Mouse (Mus musculus): ENCODE data around the gene Sec24c. TPM values are rescaled to one million over a fixed set of nuclear protein-coding genes. Genes with fewer than 3 reads are reported as not detected.
A peak's percentile ranks its signal among the peaks of the same experiment; 100 is the strongest.

Sec24c gene
- polyA plus RNA-seq, 1 experiment from 2014 or later, result 82.8 TPM

DNA sequence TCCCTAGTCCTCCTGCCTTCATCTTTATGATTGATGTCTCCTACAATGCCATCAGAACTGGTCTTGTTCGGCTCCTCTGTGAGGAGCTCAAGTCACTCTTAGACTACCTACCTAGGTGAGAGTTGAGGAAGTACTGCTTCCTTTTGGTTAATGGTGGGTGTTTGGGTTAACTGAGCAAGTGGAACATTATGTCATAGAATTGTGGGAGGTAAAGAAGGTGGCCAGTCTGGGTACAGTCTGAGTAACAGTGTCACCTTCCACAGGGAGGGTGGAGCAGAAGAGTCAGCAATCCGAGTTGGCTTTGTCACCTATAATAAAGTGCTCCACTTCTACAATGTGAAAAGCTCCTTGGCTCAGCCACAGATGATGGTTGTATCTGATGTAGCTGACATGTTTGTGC, 14.9 kb downstream of the Sec24c start:
- Histone ChIP-seq H3K36me3 (peaks cover 75% of the 10 kb centered on the region), H3K4me3 (replicated peaks) (no peak overlapping the region), H3K27me3 (replicated peaks) (no peaks in the 10 kb centered on the region), H3K27ac (no peak overlapping the region), H3K9ac (no peak overlapping the region), H3K9me3 (no peaks in the 10 kb centered on the region), H3K4me2 (replicated peaks) (no peak overlapping the region), H3K4me1 (replicated peaks) (peaks cover 5% of the 10 kb centered on the region; the same call in 1 of the 2 replicates)
- ATAC-seq, result no peak
- WGBS, result 82% methylated on average over 2 of the region's 2 CpGs

GRCm38 (mm10) chr14:20691772-20692171, 17.7 kb downstream of the Sec24c start:
- H3K4me3 ChIP-seq (replicated peaks), result no peak overlapping the region
- H3K9me3 ChIP-seq, result no peaks in the 10 kb centered on the region
- H3K36me3 ChIP-seq, result peaks cover 50% of the 10 kb centered on the region
- H3K4me1 ChIP-seq (replicated peaks), result peaks cover 22% of the 10 kb centered on the region
- H3K27ac ChIP-seq, result no peak overlapping the region
- 89% methylated on average over 6 of the region's 6 CpGs for WGBS
- no peak for ATAC-seq
- H3K4me2 ChIP-seq (replicated peaks), result no peak overlapping the region
- H3K9ac ChIP-seq, result no peak overlapping the region
- H3K27me3 ChIP-seq (replicated peaks), result no peaks in the 10 kb centered on the region

DNA sequence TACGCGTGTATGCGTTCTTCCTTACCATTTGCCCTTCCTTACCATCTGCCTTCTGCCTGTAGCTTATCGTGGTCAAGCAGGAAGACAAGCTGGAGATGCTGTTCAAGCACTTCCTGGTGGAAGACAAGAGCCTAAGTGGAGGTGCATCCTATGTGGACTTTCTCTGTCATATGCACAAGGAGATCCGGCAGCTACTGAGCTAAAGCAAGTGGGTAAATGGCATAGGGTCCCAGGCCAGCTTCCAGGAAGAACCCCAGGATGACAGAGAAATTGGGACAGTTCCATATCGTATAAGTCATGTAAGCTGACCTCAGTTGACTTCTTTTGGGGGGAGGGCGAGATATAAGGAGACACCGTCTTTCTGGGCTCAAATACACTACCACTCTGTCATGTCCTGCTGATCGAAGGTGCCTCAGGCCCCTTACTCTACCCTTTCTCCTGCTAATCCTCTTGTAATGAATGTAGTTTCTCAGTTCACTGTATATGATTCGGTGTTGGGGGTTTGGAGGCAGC, 19.5 kb downstream of the Sec24c start:
- H3K36me3 ChIP-seq, result peaks cover 45% of the 10 kb centered on the region
- no peak overlapping the region for H3K27ac ChIP-seq
- no peak overlapping the region for H3K4me2 ChIP-seq (replicated peaks)
- 86% methylated on average over 10 of the region's 10 CpGs for WGBS
- H3K27me3 ChIP-seq (replicated peaks), result no peaks in the 10 kb centered on the region
- no peak for ATAC-seq
- no peak overlapping the region for H3K9ac ChIP-seq
- peaks cover 35% of the 10 kb centered on the region for H3K4me1 ChIP-seq (replicated peaks)
- H3K4me3 ChIP-seq (replicated peaks), result no peak overlapping the region
- H3K9me3 ChIP-seq, result no peaks in the 10 kb centered on the region

DNA sequence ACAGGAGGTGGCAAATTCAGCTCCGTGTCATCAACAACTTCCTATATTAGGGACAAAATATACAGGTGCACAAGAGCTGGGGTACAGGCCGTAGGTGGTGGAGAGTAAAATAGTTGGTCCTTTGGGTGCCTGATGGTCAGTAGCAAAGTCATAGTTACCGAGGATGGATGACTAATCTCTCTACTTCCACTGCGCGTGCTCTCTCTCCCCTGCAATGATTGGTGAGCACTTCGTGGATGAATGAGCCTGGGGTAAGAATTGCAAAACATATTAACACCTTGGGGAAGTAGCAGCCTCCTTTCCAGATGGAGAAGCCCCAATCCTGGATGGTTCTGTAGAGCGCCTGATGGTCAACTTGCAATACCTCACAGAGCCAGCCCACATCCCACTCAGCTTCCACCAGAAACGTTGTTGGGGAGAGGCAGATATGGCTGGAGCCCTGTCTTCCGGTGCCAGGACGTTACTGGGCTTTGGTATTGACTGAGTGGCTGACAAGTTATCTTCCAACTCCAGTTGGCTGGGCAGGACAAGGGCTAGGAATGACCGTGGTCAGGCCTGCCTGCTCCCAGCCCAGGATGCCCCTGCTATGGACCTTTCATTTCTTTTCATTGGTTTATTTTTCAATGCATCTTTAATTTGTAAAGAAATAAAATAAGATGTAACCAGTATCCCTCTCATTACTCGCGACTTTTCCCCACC, 20.2 kb downstream of the Sec24c start:
- ATAC-seq, result peak; percentile 25
- no peaks in the 10 kb centered on the region for H3K9me3 ChIP-seq
- H3K4me2 ChIP-seq (replicated peaks), result peak overlapping the region; percentile 73
- 0 out of 2 replicates have a peak overlapping the region, but pooled peaks have one; percentile 92 for H3K9ac ChIP-seq
- no peaks in the 10 kb centered on the region for H3K27me3 ChIP-seq (replicated peaks)
- peaks cover 41% of the 10 kb centered on the region for H3K4me1 ChIP-seq (replicated peaks)
- WGBS, result 48% methylated on average over 13 of the region's 13 CpGs
- H3K27ac ChIP-seq, result peak overlapping the region; percentile 99
- H3K36me3 ChIP-seq, result peaks cover 38% of the 10 kb centered on the region
- peak overlapping the region; percentile 90 for H3K4me3 ChIP-seq (replicated peaks)

DNA sequence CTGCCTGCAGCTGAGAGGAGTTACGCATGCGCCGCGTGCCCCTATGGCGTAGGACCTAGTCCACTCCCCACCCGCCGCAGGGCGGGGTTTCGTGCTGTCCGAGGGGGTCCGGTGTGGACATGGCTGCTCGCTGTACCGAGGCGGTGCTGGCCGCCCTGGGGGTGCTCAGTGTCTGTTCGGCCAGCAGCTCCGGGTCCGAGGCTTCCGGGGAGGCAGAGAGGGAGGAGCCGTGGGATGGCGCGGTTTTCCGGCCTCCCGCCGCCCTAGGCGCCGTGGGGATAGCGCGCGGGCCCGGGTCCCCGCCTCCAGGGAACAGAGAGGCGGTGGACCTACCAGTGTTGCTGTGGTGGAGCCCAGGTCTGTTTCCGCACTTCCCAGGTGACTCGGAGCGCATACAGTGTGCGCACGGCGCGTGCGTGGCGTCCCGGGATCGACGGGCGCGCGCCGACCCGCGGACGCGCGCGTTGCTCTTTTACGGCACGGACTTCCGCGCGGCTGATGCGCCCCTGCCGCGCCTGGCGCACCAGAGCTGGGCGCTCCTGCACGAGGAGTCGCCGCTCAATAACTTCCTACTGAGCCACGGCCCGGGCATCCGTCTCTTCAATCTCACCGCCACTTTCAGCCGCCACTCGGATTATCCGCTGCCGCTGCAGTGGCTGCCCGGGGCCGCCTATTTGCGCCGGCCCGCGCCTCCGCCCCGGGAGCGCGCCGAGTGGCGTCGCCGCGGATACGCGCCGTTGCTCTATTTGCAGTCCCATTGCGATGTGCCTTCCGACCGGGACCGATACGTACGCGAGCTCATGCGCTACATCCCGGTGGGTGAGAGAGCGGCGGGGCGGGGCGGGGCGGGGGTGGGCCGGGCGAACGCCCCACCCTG, 21.0 kb downstream of the Sec24c start, which contains the start of gene Fut11:
Gene Fut11 (plus strand): TSS at position 85 of the 877 bp plus-strand sequence.
- no peaks in the 10 kb centered on the region for H3K27me3 ChIP-seq (replicated peaks)
- peak; percentile 94 for ATAC-seq
- WGBS, result under 1% methylated on average over 111 of the region's 111 CpGs
- H3K4me3 ChIP-seq (replicated peaks), result peak within 1 kb of the TSS; percentile 90
- peak within 1 kb of the TSS; percentile 73 for H3K4me2 ChIP-seq (replicated peaks)
- H3K36me3 ChIP-seq, result peaks cover 31% of the 10 kb centered on the region
- peaks cover 41% of the 10 kb centered on the region for H3K4me1 ChIP-seq (replicated peaks)
- peak within 1 kb of the TSS; percentile 99 for H3K27ac ChIP-seq
- H3K9ac ChIP-seq, result peak within 1 kb of the TSS; percentile 92
- H3K9me3 ChIP-seq, result no peaks in the 10 kb centered on the region

- 13% methylated on average over 27 of the region's 27 CpGs for WGBS
- Histone ChIP-seq H3K4me3 (replicated peaks) (peak overlapping the region; percentile 90), H3K9ac (peak overlapping the region; percentile 92), H3K4me2 (replicated peaks) (peak overlapping the region; percentile 73), H3K27me3 (replicated peaks) (no peaks in the 10 kb centered on the region), H3K27ac (peak overlapping the region; percentile 99), H3K9me3 (no peaks in the 10 kb centered on the region), H3K4me1 (replicated peaks) (peaks cover 43% of the 10 kb centered on the region), H3K36me3 (peaks cover 27% of the 10 kb centered on the region)
- no peak for ATAC-seq
Measured at GRCm38 (mm10) chr14:20695761-20696520, 21.8 kb downstream of the Sec24c start.

DNA sequence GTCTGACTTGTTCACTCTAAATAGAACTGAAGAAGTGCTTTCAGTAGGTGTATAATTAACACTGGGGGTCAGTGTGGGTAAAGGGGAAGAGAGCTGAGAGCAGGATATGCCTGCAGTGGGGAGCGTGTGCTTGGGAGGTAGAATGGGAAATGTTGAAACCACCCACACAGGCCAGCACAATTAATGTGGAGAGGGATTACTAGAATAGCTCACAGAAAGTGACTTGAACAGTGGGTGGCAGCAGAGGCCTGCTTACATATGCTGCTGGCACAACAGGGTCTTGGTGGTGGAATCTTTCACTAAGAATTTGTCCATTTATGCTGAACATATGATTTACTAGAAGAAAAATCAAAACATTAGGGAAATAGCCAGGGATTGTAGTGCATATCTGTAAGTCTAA, 22.9 kb downstream of the Sec24c start:
- no peak for ATAC-seq
- Histone ChIP-seq H3K4me2 (replicated peaks) (peak overlapping the region; percentile 73), H3K9ac (no peak overlapping the region), H3K4me3 (replicated peaks) (0 out of 2 replicates have a peak overlapping the region, but pooled peaks have one; percentile 90), H3K27ac (no peak overlapping the region), H3K4me1 (replicated peaks) (peaks cover 43% of the 10 kb centered on the region), H3K27me3 (replicated peaks) (no peaks in the 10 kb centered on the region), H3K36me3 (peaks cover 18% of the 10 kb centered on the region), H3K9me3 (no peaks in the 10 kb centered on the region)
- 17% methylated on average over 1 of the region's 1 CpGs for WGBS

- Histone ChIP-seq H3K4me1 (replicated peaks) (peaks cover 43% of the 10 kb centered on the region), H3K9ac (no peak overlapping the region), H3K36me3 (peaks cover 8% of the 10 kb centered on the region), H3K4me2 (replicated peaks) (no peak overlapping the region), H3K27ac (no peak overlapping the region), H3K27me3 (replicated peaks) (no peaks in the 10 kb centered on the region), H3K4me3 (replicated peaks) (no peak overlapping the region), H3K9me3 (no peaks in the 10 kb centered on the region)
- 91% methylated on average over 2 of the region's 2 CpGs for WGBS
- ATAC-seq, result no peak
Measured at GRCm38 (mm10) chr14:20698515-20698914, 24.4 kb downstream of the Sec24c start.

DNA sequence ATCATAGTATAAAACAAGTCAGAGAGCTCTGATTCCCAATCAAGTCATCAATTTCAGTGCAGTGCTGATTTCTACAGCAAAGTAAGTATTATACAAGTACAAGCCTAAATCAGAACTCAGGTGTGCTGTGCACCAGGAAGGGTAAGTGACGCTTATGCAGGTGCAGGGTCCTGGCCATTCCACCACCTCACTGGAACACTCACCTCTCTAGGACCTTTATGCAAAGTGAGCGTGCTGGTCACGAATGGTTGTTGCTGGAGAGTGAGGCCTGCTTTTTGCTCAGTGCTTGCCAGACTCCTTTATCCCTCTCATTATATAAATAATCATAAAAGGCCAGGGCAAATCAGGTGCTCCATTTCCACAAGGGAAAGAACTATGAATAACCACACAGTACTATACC, 26.3 kb downstream of the Sec24c start:
- 0 out of 2 replicates have a peak, but pooled peaks cover 2% of the 10 kb centered on the region for H3K36me3 ChIP-seq
- ATAC-seq, result no peak
- peaks cover 33% of the 10 kb centered on the region for H3K4me1 ChIP-seq (replicated peaks)
- H3K9ac ChIP-seq, result no peak overlapping the region
- 66% methylated on average over 3 of the region's 3 CpGs for WGBS
- no peak overlapping the region for H3K27ac ChIP-seq
- H3K9me3 ChIP-seq, result no peaks in the 10 kb centered on the region
- no peak overlapping the region for H3K4me3 ChIP-seq (replicated peaks)
- H3K27me3 ChIP-seq (replicated peaks), result no peaks in the 10 kb centered on the region
- H3K4me2 ChIP-seq (replicated peaks), result no peak overlapping the region

DNA sequence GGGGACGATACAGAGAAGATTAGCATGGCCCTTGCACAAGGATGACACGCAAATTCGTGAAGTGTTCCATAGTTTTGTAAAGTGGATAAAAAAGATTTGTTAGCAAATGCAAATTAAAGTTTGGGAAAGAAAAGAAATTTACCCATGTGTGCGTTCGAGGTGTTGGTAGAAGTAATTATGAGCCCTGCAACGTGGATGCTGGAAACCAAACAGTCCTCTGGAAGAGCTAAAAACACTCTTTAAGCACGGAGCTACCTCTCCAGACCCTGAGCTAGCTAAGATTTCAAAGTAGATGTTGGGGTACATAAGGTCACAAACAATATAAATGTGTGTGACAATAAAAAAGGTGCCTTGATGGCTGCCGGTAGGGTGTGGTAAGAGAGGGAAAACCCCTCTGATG, 27.4 kb downstream of the Sec24c start:
- H3K36me3 ChIP-seq, result 0 out of 2 replicates have a peak, but pooled peaks cover 2% of the 10 kb centered on the region
- H3K27ac ChIP-seq, result no peak overlapping the region
- H3K4me2 ChIP-seq (replicated peaks), result peak overlapping the region; percentile 59
- H3K4me3 ChIP-seq (replicated peaks), result peak overlapping the region; percentile 63
- H3K4me1 ChIP-seq (replicated peaks), result peaks cover 23% of the 10 kb centered on the region
- ATAC-seq, result no peak
- no peaks in the 10 kb centered on the region for H3K9me3 ChIP-seq
- H3K9ac ChIP-seq, result peak overlapping the region; percentile 85; the same call in 1 of the 2 replicates
- H3K27me3 ChIP-seq (replicated peaks), result no peaks in the 10 kb centered on the region
- 73% methylated on average over 8 of the region's 8 CpGs for WGBS

DNA sequence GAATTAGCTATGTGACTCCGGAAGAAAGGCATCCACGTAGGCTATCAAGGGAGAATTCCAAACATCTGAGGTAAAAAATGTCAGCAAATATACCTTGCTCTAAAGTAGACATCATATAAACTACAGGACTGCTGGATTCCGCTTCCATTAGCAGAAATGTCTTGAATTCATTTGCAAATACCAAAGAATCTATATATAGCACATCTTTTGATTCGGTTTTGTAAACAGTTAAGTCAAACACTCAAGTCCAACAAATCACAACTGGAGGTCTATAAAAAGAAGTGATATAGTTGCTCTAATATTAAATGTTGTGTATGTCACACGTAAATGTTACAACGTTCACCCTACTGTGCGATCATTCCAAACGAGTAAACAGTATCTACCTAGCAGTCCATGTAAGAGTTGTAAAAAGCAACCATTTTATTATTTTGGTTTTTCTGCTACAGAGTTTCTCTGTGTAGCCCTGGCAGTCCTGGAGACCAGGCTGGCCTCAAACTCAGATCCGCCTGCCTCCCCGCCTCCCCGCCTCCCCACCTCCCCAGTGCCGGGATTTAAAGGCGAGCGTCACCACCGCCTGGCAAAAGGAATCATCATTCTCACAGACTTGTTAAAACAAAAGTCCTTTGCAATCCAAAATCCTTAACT, 28.1 kb downstream of the Sec24c start:
- Histone ChIP-seq H3K4me1 (replicated peaks) (peaks cover 18% of the 10 kb centered on the region), H3K9me3 (no peaks in the 10 kb centered on the region), H3K27me3 (replicated peaks) (no peaks in the 10 kb centered on the region), H3K27ac (peak overlapping the region; percentile 92), H3K9ac (peak overlapping the region; percentile 85), H3K4me2 (replicated peaks) (peak overlapping the region; percentile 59), H3K4me3 (replicated peaks) (peak overlapping the region; percentile 63), H3K36me3 (0 out of 2 replicates have a peak, but pooled peaks cover 2% of the 10 kb centered on the region)
- 4% methylated on average over 15 of the region's 15 CpGs for WGBS
- ATAC-seq, result peak; percentile 51

Data from intestine, embryonic 15.5 days (tissue).